Mouse (Mus musculus): ENCODE results near the gene Bend6. TPM values are rescaled to one million over a fixed set of nuclear protein-coding genes. Genes with fewer than 3 reads are reported as not detected.
A peak's percentile ranks its signal among the peaks of the same experiment; 100 is the strongest.

Gene Bend6
- total RNA-seq, 2 experiments from 2014 or later, result 3.2 to 4.1 TPM

DNA sequence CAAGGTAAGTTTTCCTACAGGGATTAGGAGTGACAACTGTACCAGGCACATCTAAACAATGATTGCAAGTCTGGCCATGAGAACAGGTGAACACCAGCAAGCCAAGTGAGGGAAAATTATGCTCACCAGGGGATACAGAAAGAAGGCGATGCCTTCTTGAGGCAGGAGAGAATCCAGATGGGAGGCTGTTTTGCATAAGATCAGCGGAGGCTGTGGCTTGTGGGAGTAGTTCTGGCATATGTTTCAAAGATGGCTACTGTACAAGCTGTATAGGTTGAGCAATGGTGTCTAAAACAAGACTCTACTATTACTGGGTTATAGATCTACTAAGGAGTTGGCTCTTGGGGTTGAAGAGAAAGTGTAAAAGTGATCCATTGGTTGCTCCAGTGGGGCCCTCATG, 89.7 kb downstream of the Bend6 start:
- intact Hi-C loops (cut with DNase I), result loop anchor here (10.0 kb wide), 1 partner anchor 617 kb away; the partner anchor contains the start of genes Ccdc115 and Imp4
- DNase-seq, result no peak

DNA sequence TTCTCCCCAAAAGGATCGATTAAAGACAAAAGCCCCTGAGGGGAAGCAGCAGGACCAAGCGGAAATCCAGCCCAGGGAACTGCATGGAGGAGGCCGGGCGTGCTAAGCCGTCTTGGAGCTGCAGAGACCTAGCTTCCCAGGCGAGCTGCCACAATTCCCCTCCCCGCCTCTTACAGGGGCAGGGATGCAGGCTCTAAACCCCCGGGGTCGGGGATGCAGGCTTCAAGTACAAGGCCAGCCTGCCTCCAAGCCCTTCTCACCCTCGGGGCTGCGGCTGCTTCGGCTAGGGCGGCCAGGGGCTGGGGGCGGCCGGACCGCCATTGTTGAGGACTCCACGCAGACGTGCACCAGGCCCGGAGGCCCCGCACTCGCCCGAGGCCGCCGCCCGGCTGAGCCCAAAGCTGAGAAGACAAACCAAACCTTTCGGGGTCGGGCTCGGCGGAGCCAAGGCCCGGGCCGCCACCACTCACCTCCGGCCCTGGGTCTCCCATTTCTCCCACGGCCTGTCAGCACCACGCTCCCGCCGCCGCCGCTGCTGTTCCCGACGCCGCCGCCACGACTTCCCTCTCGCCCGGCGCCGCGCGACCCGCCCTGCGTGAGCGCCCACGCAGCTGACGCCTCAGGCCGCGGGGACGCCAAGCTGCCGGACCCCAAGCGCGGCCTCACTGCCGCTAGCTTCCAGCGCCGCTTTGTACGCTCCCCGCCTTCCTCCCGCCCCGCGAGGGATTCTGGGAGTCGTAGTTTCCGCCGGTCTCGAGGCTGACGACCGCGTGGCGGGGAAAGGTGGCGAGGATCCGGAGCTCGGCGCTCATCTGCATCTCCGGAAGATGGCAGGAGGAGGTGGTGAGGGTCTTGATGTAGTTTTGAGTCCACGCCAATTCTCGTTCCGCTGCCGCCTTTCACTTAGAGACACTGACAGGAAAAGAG, 93.5 kb downstream of the Bend6 start, which contains the start of gene Zfp451:
Gene Zfp451, minus strand, starts transcription at position 728 of the 927 bp plus-strand sequence.
- intact Hi-C loops (cut with DNase I), result loop anchor here (5.0 to 10.0 kb wide), 2 partner anchors 57 to 621 kb away; partner anchors contain the start of genes Bag2, Ccdc115 and Imp4
- DNase-seq, result peak; percentile 93 to 94

DNA sequence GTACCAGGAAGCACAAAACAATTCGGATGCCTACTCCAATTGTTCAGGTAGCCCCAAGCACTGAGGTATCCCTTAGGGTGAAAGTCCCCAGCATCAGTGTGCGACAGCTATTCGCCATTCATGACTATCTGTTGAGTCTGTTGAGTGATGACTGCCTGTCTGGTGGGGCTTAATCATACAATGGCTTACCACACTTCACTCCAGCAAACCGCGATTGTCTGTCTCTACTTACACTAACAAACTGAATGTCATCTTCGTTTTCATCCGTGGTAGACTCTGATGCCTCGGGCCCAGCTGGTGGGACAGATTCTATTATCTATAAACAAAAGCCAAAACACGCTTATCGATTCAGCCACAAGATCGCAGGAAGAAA, 94.1 kb downstream of the Bend6 start:
- intact Hi-C loops (cut with DNase I), result loop anchor here (5.0 to 10.0 kb wide), 2 partner anchors 56 to 621 kb away; partner anchors contain the start of genes Bag2, Ccdc115 and Imp4
- no peak for DNase-seq

DNA sequence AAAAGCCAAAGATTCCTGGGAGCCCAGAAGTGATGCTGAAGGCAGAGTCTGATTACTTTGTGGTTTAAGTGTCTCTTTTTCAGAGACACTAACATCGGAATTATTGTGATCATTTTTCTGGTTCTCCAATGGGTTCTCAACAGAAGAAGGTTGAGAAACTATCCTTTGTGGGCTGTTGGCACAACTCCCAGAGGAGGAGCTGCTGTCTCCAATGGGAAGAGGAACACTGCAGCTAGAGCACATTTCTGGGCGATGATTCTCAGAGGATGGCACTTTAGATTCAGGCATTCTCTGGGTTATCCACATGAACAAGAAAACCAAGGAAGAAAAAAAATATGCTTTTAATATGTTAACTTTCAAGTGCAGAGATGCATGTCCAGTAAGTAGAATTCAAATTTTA, 104.3 kb downstream of the Bend6 start:
- intact Hi-C loops (cut with DNase I), result no loop called here
- no peak for DNase-seq

Other genes starting within 250 kb of the Bend6 start
- 1 to 10 TPM; 5.7 to 6.2 TPM for gene Prim2, start 238.0 kb downstream of the Bend6 start, total RNA-seq (2021)
- 10 to 100 TPM; 13.8 to 16.6 TPM for gene Rab23, start 187.9 kb downstream of the Bend6 start, total RNA-seq (2021)
- gene Bag2, start 150.0 kb downstream of the Bend6 start, total RNA-seq (2021), result 10 to 100 TPM; 53.7 to 54.6 TPM
- gene Zfp451, start 93.2 kb downstream of the Bend6 start, total RNA-seq (2021), result 10 to 100 TPM; 19.6 to 21.5 TPM
- 100 to 1,000 TPM; 281 to 295 TPM for gene Dst, start 409 bp upstream of the Bend6 start, total RNA-seq (2021)